Mouse (Mus musculus) testis, adult 2 months (tissue): ENCODE data around the gene Taf4. TPM values are rescaled to one million over a fixed set of nuclear protein-coding genes. Genes with fewer than 3 reads are reported as not detected.

ENCODE experiments used
- H3K27ac ChIP-seq: fragments of 200-500 bp; 2 replicates; pipeline ENCODE4 v1.5.1; 2012; ENCODE audit warnings: low read depth, low read length; ENCODE audit not compliant: control insufficient read depth, insufficient read depth
- H3K27me3 ChIP-seq: fragments of 200-500 bp; 2 replicates; pipeline ENCODE4 v1.6.1; 2012; ENCODE audit warnings: mild to moderate bottlenecking, low read length, moderate library complexity; ENCODE audit not compliant: control insufficient read depth, insufficient read depth
- H3K36me3 ChIP-seq: fragments of 200-500 bp; 2 replicates; pipeline ENCODE4 v1.6.1; 2012; ENCODE audit warnings: mild to moderate bottlenecking, low read length; ENCODE audit not compliant: control insufficient read depth, insufficient read depth
- H3K4me1 ChIP-seq: fragments of 200-500 bp; 2 replicates; pipeline ENCODE4 v1.6.1; 2012; ENCODE audit warnings: low read length; ENCODE audit not compliant: control insufficient read depth, insufficient read depth
- H3K4me3 ChIP-seq: fragments of 200-500 bp; 2 replicates; pipeline ENCODE4 v1.5.1; 2012; ENCODE audit warnings: low read depth, mild to moderate bottlenecking, low read length, moderate library complexity, mixed read lengths; ENCODE audit not compliant: control insufficient read depth
- CTCF ChIP-seq: fragments of 200-500 bp; IDR thresholded peaks from 2 replicates; pipeline ENCODE4 v1.5.1; 2012; ENCODE audit warnings: low read depth, mild to moderate bottlenecking, inconsistent platforms, low read length, moderate library complexity; ENCODE audit not compliant: control insufficient read depth, insufficient read depth, insufficient replicate concordance
- POLR2A ChIP-seq: fragments of 200-500 bp; IDR thresholded peaks from 2 replicates; pipeline ENCODE4 v1.6.1; 2012; ENCODE audit warnings: low read depth, mild to moderate bottlenecking, inconsistent platforms, low read length, moderate library complexity; ENCODE audit not compliant: control insufficient read depth
- polyA plus RNA-seq: library from polyadenylated mRNA; depleted of rRNA; stranded (reverse); fragments of >200 nt; gene quantifications from 2 replicates; pipeline ENCODE4 v1.2.3, GENCODE M21; 2012

Taf4 gene
- polyA plus RNA-seq, 1 experiment, result 4.2 TPM

DNA sequence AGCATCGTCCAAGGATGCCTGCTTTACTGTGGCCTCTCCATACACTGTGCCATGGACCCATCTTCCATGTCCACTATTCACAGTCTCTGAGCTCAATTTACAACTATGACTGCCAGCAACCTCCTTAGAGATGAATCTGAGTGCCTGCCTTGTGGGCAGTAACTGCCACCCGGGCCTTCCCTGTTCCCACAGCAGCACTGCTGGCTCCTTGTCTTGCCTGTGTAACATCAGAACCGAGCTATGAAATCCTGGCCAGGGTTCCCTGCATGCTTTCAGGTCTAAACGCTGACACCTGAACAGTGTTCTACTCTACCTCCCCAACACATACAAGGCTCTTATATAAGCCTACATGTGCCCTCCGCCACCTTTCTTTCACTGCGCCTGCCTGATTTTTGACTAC lies 16.1 kb downstream of the Taf4 start:
- Histone ChIP-seq H3K27me3 (no peaks in the 10 kb centered on the region), H3K36me3 (no peaks in the 10 kb centered on the region), H3K27ac (no peak overlapping the region), H3K4me3 (no peak overlapping the region), H3K4me1 (no peaks in the 10 kb centered on the region)
- TF ChIP-seq POLR2A, result no peak
- TF ChIP-seq CTCF, result no peak

DNA sequence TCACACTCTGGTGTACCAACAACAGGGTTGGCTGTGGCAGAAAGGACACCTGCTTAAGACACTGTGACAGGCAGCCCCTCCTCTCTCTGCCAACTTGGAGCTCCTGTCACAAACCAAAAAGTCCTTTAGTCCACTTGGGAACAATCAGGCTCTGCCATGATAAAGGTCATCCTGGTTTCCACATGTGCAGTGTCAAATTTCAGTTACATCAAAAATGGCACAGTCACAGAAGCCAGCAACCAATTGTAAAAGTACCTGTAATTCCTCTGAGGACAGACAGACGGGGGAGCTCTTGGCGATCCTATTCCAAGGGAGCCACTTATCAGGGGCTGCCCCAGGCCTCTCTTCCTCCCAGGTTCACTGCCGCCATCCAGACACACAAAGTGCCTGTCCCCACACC lies 17.1 kb downstream of the Taf4 start:
- Histone ChIP-seq H3K4me3 (no peak overlapping the region), H3K27ac (no peak overlapping the region), H3K27me3 (no peaks in the 10 kb centered on the region), H3K4me1 (no peaks in the 10 kb centered on the region), H3K36me3 (no peaks in the 10 kb centered on the region)
- TF ChIP-seq CTCF (no peak), POLR2A (no peak)

DNA sequence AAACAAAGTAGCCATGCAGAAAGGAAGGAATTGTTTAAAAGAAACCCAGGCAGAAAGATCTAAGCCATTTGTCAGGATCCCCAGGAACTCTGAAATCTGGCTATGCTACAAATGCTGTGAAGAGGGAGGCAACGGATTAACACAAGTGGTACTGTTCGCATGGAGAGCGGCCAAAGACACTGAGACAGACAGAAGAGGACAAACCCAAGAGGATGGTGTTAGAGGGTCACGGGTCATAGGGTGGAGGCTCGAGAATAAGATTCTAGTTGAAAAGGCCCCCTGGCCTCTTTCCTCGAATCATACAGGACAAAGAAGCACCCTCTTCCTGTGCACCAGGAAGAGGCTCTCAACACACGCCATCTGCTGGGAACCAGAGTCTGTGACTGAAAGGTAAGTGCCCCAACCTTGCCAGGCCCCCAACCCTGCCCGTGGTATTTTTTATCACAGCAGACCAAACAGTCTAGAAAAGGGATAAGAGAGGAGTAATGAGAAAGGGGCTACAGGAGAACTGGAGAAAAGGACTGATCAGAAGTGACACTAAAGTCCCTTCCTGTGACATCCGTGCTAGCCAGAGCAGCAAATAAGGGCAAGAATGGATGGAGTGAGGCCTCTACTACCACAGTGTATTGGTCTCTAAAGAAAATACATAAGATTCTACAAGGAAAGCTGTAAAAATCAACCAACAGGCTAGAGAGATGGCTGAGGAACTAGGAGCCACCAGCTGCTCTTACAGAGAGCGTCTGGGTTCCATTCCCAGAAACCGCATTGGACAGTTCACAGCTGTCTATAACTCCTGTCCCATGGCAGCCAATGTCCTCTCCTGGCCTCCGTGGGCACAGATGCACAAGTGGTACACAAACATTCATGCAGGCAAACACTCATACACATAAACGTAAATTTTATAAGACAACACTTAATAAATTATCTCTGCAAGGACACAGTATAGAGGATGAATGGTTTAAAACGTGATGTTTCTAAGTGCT lies 24.6 kb downstream of the Taf4 start:
- 0 out of 2 replicates have a peak, but pooled peaks cover 2% of the 10 kb centered on the region for H3K4me1 ChIP-seq
- no peak overlapping the region for H3K27ac ChIP-seq
- no peaks in the 10 kb centered on the region for H3K36me3 ChIP-seq
- no peak for TF ChIP-seq CTCF
- TF ChIP-seq POLR2A, result no peak
- no peaks in the 10 kb centered on the region for H3K27me3 ChIP-seq
- no peak overlapping the region for H3K4me3 ChIP-seq

DNA sequence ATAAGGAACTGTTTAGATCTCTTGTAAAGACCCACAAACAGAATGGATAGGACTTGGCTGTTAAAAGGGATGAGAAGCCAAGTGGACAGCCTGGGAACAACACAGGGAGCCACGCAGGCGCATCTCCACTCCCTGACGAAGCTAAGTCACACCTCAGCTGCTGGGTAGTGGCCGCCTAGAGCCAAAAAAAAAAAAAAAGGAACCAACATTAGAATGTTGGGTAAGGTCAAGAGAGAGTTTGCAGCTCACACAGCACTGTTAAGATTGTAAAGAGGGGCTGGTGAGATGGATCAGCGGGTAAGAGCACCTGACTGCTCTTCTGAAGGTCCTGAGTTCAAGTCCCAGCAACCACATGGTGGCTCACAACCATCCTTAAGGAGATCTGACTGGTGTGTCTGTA lies 27.6 kb downstream of the Taf4 start:
- no peak overlapping the region for H3K4me3 ChIP-seq
- no peaks in the 10 kb centered on the region for H3K36me3 ChIP-seq
- no peak for TF ChIP-seq CTCF
- TF ChIP-seq POLR2A, result no peak
- 0 out of 2 replicates have a peak, but pooled peaks cover 2% of the 10 kb centered on the region for H3K4me1 ChIP-seq
- H3K27me3 ChIP-seq, result no peaks in the 10 kb centered on the region
- H3K27ac ChIP-seq, result no peak overlapping the region

DNA sequence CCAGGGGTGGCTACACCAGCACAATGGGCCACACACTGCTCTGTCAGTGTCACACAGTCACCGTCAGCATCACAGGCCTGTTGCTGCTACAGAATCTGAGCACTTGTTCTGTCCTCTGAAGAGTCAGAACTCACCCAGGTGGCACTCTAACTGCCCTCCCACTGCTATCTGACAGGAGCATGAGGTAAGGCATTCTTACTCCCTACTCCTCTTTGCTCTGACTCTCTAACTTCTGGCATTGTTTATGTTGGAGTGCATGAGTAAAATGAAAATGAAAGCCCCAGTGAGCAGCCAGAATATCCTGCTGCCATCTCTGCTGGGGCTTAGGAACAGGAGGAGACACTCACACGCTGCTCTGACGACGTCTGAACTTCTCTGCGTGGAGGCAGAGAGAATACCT lies 28.8 kb downstream of the Taf4 start:
- TF ChIP-seq CTCF (no peak), POLR2A (no peak)
- no peaks in the 10 kb centered on the region for H3K27me3 ChIP-seq
- no peak overlapping the region for H3K27ac ChIP-seq
- no peaks in the 10 kb centered on the region for H3K36me3 ChIP-seq
- 0 out of 2 replicates have a peak, but pooled peaks cover 2% of the 10 kb centered on the region for H3K4me1 ChIP-seq
- peak overlapping the region; percentile 37 for H3K4me3 ChIP-seq

DNA sequence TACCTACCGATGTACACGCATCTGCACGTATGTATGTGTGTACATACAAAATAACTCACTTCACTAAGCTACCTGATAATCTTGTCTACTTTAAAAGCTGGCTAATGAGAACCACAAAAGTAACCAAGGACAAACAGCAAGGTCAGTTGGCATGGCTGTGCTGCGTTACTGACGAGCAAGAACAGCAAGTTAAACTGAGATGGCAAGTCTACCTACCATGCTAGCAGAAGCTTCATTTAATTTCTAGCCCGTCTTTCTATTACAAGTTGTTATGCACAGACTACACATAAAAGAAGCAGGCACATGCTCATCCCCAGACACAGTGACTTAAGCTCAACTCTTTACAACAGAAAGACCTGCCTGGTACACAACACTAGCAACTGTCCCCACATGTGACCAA lies 29.9 kb downstream of the Taf4 start:
- no peak overlapping the region for H3K4me3 ChIP-seq
- H3K4me1 ChIP-seq, result 0 out of 2 replicates have a peak, but pooled peaks cover 2% of the 10 kb centered on the region
- TF ChIP-seq CTCF, result no peak
- TF ChIP-seq POLR2A, result no peak
- no peaks in the 10 kb centered on the region for H3K36me3 ChIP-seq
- no peak overlapping the region for H3K27ac ChIP-seq
- no peaks in the 10 kb centered on the region for H3K27me3 ChIP-seq

DNA sequence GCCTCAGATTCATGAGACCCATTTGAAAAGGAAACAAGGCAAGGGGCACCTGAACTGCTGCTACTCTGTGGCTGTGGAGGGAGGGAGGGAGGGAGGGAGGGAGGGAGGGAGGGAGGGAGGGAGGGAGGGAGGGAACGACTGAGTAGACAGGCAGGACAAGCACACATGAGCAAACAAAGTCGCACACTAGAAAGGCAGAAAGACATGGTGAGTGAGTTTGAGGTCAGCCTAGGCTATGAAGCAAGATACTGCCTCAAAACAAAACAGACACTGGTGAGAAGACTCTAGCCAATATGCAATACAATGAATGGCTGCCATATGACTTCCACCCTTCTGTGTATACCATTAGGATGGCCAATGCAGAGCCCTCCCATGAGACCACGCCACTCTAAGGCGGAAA lies 31.4 kb downstream of the Taf4 start:
- no peak overlapping the region for H3K4me3 ChIP-seq
- H3K4me1 ChIP-seq, result 0 out of 2 replicates have a peak, but pooled peaks cover 2% of the 10 kb centered on the region
- TF ChIP-seq CTCF (no peak), POLR2A (no peak)
- no peak overlapping the region for H3K27ac ChIP-seq
- no peaks in the 10 kb centered on the region for H3K27me3 ChIP-seq
- H3K36me3 ChIP-seq, result no peaks in the 10 kb centered on the region
